Mouse (Mus musculus) ovary, postnatal 14 days (tissue): ENCODE results near the gene Macf1.
"Not testable (repeated sequence)": the region's sequence is repeated elsewhere in the genome, so short reads cannot be mapped to it uniquely, and the experiment has no call there.

Source experiments
- DNase-seq: peaks from one replicate; pipeline ENCODE4 v3.0.0; 2022; ENCODE audit warnings: low spot score

Gene Macf1

DNA sequence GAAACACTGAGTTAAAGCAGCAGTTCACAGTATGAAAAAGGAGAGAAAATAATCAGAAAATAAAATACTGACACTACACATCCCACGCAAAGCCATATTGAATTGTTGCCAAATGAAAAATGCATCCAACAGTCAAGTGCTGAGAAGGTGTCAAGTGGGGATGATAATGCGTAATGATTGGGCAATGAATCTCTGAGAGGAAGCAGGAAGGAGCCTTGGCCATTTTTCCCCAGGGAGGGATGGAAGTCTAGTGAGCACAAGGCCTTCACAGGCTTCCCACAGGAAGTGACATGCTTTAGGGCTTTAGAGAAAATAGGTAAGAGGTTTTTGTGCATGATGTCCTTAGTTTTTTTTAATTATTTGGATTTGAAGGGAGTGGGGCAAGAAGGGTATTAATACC, 237.9 kb downstream of the Macf1 start:
- not testable (repeated sequence) for DNase-seq

DNA sequence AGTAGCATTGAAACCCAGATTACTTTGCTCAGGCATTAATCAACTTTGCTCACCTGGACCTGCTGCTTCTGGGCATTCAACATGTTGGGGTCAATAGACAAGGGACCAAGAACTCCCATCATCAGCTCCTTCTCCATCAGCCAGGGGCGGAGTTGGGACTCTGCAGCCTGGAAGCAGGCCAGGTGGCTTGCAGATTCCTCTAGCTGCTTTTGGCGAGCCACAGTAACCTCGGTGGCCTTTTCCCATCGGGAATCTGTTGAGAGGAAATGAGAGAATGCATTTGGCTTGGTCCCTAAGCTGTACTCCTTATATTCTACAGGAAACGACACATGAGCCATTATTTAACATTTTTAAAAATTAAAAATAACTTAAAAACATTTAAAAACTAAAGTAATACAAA, 245.7 kb downstream of the Macf1 start:
- no peak for DNase-seq

DNA sequence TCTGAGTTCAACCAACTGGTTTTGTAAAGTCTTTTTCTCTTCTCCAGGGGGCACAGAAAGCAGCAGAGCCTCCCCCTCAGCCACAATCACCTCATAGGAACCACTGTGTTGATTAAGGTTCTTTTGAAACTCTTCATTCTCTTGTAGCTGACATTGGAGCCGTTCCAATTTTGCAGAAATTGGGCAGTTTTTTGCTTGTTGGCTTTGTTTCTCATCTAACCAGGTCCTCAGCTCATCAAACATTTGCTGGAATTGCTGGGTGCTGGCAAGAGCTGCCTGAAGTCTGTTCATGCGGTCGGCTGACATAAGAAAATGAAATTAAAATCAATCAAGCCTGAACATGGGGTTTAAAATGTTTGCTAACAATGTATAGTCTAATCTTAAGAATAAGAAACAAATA, 251.0 kb downstream of the Macf1 start:
- no peak for DNase-seq

DNA sequence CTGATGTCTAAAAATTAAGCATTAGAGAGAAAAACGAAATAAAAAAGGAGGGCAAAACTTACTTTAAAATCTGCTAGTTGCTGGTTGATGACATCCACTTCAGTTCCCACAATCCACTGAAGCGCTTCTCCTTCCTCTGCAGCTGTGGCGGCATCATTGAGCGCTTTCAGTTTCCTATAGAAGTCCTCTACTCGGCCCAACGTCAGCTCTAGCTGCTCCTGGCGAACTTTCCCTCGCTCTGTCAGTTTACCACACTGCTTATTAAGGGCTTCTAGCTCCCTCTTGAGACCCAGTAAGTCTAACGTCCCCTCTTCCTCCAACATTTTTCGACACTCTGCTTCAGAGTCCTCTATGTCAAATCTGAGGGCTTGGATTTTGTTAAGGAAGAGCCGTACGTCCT, 252.2 kb downstream of the Macf1 start:
- no peak for DNase-seq

DNA sequence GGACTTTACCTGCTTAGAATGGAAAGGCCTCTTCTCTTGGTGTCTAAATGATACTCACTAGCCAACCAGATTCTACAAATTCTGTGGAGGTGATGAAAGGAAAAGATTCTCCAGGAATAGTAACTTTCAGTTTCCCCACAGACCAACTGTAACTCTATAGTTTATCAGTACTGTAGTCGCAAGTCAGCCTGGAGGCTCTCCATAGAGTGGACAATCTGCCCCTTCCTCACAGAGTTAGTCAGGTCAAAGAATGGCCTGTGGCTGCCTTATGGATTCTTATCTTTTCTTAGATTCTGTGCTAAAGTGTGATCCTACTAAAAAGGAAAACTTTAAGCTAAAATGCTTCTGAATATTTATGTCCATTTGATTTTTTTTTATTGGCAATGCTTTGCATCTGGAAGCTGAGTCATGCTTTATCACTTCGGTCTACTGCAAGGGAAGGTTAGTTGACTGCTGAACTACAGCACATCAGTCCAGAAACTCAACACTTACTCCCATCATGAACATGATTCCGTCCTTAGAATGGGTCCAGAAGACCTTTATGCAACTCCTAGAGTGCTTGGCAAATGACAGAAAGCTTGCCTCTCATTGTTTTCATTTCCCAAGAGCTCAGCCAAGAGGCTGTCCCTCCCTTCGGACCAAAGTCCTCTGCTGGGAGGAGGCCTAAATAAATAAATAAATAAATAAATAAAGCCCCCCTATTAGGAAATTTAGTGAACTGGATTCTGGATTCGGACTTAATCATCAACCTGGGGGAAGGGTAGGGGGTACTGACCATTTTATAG, 256.1 kb downstream of the Macf1 start:
- DNase-seq = no peak

DNA sequence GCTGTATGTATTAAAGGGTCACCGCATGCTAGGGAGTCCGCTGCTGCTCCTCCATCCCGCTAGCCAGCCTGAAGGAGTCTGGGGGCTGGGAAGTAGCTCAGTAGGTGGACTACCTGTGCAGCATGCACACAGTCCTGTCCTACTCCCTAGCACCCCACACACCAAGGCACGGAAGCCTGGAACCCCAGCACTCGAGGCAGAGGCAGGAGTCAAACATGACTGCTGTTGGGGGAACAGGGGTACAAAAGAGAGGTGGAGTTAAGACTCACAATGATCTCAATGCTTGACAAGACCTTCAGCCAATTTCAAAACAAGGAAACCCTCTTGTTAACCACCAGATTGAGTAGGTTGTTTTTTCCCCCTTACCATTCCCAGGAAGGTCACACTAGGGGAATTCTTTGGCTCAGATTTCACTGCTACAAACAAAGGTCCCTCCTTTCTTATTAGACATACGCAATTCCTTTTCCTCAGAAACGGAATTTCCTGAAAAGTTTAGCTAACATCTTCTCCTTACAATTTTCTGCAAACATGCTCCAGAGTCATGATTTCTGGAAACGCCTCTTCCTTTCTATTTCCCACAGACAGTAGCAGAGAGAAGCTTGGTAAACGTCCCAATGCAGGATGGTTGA, 256.8 kb downstream of the Macf1 start:
- DNase-seq = no peak

DNA sequence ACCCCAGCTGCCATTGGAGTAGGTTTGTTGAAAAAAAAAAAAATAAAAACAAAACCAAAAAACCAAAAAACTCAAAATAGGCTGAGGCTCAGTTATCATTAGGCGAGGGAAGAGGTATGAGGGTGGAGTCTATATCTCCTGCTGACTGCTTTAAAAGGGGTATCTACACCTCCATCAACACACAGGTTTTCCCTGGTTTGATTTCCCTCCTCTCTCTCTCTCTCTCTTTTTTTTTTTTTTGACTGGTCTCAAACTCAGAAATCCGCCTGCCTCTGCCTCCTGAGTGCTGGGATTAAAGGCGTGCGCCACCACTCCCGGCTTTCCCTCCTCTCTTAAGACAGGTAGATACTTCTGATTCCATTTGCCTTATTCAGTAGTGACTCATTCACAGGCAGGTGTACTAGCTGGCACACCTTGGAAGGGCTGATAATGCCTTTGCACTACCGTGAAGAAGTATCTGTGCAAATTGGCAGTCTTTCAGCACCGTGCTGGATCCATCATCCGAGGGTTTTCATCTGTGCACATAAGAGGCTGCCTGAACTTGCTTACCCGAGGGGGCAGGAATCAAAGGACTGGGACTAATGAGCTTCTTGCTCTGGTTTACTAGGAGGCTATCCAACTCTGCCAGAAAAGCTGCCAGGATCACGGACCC, 257.6 kb downstream of the Macf1 start:
- DNase-seq = no peak

DNA sequence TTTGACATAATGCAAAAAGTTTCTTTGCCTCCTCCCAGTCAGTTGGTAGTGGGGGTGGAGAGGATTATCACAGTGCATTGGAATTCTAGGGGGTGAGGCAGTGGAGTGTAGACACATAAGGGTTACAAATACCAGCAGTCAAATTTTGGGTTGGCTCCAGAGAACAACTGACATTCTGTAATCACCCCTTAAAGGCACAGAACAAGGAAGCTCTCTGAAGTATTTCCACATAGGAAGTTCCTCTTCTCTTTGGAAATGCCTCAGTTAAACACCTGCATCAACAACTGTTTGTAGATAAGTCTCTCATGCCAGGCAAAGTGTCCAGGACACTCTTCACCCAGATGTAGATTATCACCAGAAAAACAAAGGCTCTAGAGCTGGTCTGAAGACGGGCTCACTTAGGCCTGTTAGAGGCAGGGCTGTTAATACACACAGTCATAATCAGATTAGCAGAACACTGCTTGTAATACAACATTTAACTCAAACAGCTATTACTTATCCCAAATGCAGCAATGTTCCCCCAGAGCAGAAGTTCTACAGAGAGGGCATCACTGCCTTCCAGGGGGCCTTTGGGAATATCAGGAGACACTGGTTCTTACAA, 258.4 kb downstream of the Macf1 start:
- DNase-seq = no peak

DNA sequence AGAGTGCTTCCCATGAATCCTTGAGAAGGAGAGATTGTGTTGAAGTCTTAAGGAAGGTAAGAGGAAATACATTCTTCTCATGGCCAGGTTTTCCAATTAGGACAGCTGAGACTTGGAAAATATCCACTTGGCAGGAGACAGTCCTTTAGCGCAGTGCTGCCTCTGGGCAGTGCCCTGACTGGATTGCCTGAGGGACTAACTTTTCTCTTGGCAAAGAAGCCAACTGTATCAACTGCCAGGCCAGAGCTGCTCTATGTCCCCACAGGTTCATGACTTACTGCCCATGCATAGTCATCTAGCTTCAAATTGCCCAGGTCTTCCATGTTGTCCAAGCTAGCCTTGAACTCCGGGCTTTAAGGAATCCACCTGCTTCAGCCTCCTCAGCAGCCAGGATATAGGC, 260.1 kb downstream of the Macf1 start:
- no peak for DNase-seq

DNA sequence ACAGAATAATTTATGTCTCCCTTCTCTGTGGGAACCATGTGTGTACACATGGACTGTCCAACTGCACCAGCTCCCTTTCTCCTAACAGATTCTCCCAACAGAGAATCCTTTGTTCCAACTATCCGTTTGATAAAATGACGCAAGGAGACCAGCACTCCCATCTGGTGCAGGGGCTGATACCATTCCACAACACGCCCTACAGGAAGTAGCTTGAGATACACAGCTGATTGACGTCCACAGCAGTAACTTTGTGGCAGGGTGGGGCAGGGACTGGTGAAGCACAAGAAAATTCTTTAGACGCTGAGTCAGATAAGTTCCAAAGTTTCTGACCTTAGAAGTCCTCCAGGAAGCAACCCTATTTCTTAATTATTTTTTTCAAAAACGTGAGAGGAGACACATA, 261.3 kb downstream of the Macf1 start:
- no peak for DNase-seq

DNA sequence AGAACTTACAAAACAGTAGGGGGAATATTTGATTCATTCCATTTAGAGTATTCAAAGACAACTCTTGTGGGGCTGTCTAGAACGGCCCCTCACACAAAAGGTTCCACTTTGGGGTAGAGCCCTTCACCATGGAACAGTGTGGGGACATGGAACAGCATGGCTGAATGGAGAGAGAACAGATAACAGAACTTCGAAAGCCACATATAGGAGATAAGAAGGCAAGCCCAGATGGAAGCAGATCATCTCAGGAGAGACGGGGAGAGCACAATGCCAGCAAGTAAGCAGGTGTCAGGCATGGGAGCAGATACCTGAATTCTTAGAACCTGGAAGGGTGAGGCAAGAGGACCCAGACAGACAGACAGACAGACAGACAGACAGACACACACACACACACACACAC, 266.1 kb downstream of the Macf1 start:
- no peak for DNase-seq

DNA sequence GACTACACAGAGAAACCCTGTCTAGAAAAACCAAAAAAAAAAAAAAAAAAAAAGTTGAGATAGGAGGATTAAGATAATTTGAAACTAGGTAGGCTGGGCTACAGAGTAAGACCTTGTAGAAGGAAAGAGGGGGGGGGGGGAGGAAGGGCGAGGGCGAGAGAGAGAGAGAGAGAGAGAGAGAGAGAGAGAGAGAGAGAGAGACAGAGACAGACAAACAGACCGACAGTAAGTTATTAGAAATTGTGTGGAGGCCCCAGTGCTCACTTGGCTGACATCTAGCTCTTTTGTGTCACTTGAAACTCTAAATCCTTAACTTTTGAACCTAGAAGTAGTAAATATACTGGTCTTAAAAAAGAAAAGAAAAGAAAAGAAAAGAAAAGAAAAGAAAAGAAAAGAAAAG, 266.7 kb downstream of the Macf1 start:
- no peak for DNase-seq

DNA sequence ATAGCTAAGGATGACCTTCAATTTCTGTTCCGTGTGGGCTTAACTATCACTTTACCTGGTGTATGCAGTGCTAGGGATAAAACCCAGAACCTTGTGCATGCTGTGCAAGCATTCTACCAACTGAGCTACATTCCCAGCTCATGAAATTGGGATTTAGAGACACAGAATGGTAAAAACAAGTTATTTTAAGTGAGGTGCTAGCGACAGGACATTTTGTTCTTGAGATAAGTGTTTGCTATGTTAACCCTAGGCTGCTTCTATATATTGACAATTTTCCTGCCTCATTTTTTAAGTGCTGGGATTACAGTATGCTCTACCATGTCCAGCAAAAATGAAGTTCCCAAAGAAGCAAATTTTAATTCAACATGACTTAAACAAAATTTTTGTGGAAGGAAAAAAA, 267.3 kb downstream of the Macf1 start:
- DNase-seq = no peak

DNA sequence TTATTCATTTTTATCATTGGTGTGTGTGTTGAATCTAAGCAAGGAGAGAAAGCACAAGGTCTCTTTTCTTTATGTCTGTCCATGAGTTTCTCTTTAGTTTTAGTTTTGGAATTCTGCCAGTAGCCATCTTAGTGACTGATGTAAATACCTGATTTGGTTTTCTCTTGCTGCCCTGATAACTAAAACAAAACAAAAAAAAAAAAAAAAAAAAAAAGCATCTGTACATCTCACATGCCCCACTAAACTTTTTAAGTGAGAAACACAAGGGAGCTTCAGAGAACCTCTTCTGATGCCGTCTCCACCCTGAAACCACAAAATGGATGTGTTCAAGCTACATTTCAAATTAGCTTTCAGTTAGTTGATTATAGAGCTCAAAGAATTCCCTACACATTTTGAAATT, 268.6 kb downstream of the Macf1 start:
- DNase-seq = no peak

DNA sequence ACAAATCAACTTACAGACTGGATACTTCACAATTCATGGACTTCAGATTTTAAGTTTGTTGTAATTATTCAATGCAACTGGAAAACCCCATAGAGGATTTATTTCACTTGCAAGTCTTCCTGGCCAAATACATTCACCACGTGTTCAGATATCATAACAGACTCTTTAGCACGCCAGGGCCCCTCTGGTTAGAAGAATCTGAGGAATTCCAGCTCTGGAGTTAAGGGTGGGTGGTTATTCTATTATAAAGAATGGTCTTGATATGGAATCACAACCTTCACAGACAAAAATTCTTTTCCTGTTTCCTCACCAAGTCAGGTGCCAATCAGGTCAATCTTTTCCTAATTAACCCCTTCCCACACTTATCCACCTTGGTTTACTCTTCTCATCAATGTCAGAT, 270.3 kb downstream of the Macf1 start:
- DNase-seq = no peak

DNA sequence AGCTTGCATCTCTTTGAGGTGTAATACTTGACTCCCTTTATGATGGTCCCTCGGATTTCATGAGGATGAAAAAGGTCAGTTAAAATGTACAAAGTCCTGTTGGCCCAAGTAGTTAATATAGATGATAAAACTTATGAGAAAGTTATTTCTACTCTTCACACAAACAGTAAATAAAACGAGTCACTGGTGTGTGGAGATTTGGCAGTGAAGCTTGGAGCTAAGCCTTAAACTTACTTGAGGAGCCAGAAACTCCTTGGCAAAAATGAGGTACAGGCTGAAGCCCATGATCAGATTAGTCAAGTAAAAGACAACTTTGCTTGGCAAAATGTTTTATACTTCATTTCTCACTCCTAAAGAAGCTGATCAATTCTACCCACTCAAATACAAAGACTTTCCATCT, 271.2 kb downstream of the Macf1 start:
- DNase-seq = no peak

DNA sequence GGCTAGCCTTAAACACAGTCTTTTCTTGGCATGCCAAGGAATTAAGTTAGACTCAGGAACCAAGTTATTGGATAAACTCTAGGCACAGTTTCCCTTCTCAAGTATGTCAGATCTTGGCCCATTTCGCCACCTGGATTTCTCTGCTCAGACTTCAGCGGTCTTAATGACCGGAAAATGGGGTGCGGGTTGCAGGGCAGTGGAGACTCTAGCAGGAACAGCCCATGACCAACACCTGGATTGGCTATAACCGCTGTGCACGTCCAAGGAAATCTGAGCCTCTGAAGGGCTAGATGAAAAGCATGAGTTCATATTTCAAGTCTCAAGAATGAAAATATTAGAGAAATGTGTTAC, 271.7 kb downstream of the Macf1 start:
- no peak for DNase-seq

DNA sequence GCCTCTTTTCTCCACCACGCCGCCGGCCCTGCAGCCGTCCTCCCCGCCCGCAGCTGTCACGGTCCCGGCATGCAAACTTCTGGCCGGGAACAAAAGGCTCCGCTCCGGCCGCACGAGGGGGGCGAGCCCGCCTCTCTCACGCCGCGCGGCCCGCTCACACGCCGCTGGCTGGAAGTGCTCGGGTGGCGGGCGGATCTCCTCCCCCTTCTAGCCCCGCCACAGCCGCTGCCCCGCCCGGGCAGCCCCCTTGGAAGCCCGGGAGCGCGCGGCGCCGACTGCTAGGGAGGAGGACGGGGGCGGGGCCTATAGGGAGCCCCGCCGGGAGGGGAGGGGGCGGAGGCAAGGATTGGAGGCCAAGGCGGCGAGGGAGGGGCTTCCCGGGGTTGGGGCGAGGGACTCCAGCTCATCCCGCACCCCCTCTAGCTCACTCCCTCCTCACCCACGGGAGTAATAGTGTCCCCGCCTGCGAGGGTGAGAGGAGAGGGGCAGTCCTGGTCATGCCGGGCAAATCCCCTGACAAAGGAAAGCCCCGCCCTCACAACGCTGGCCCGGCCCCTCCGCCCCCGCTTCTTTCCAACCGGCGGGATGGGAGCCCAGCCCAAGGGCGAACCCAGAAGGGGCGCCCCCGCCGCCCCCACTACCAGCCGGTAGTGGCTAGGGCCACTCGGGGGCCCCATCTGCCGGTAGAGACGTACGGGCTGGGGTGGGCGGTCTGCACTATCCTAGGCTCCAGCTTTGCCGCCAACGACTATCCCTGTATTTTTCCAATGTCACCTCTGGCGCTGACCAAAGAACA, 272.2 kb downstream of the Macf1 start:
- DNase-seq = peak; percentile 75

DNA sequence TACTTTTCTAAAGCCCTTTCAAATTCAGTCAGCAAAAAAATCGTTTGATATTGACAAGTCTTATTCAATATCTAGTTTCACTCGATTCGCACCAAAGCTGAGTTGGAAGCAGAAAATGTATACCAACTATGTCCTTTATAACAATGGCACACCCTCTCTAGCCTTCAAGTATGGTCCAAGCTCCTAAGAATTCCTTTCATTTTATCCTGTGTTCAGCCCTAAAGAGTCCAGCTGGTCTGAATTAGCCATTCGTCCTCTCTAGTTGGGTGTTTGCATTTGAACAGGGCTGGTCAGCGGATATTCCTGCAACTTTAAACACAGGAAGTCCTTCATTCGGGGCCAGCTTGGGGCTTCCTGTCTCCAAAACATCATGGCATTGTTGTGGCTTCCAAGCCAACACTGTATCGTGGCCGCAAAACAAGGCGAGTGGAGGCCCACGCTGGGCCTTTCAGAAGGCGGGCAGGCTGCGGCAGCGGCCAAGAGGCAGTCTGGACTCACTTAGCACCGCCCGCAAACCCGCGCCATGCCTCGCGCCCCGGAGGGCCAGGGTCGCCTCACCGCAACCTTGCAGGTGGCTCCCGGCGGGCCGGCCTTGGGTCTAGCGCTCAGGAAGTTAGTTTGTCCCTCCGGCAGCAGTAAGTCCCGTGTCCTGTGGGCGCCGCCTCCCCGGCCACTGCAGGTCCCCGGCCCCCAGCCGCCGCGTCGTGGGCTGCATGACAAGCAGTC, 273.0 kb downstream of the Macf1 start:
- DNase-seq = peak; percentile 41

DNA sequence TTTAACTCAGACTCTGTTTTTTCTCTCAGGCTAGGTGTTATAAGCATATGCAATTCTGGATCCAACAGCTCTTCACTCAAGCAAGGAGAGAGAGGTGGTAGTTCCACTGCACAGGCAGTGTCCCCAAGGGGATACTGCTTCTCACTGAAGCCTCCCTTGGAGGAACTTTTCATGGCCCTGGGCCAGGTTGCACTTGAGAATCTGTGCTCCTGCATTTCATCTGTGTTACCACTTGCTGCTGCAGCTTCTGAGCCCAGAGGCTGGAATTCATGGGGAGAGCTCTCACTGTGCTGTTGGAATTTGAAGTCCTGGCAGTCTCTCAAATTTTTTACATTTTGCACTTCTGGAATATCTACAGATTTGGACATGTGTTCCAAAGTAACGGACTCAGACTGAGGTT, 274.4 kb downstream of the Macf1 start:
- DNase-seq = no peak

DNA sequence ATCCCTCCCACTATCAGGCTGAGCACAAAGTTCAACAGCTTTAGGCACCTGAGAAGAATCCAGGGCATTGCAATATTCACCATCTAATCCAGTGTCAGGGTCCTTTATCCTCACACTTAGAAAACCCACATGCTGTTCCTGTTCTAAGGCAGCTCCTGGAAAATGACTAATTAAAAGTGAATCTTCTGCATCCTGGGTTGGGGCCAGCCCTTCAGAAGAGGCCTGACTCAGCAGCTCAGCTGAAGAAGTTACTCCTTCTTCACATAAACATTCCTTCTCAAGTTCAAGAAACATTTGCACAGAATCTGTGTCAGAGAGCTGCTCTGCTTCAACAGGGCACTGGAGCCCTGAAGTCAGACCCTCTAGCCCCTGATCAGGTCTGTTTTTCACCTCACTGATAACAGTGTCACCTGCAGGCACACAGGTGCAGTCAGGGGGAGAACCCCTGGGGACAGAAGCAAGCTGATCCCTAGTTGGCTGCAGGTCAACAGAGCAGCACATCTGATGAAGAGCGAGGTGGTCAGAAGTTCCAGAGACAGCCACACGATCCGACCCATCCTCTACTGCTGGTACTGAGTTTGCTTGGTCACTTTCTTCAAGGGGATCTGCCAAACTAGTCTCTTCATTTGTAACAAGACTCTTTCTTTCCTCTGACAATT, 275.0 kb downstream of the Macf1 start:
- no peak for DNase-seq
